Mouse (Mus musculus) lung, postnatal 0 days (tissue): ENCODE measurements at regions not wholly inside any gene's neighbourhood (a gene's known extent, or its start where the extent isn't known, plus 50 kb on each side); places are given as distances from the start of the nearest gene placed in this dataset.

Source experiments
- ATAC-seq: fragments of 200-750 bp; cut with Nextera tagmentation; 2 replicates; pipeline ENCODE4 v1.8.0; 2017; ENCODE audit warnings: moderate library complexity
- DNase-seq: peaks from one replicate; pipeline ENCODE4 v3.0.0-alpha.2; 2016; ENCODE audit warnings: low spot score
- H3K27ac ChIP-seq: fragments of 300-500 bp; sonication (generic); 2 replicates; pipeline ENCODE4 v1.5.1; 2014; ENCODE audit warnings: antibody characterized with exemption, mild to moderate bottlenecking, low read length, mixed read lengths
- H3K27me3 ChIP-seq: fragments of 300-500 bp; sonication (generic); replicated peaks from 2 replicates; pipeline ENCODE4 v1.6.1; 2014; ENCODE audit warnings: low read length, mixed read lengths; ENCODE audit not compliant: insufficient read depth
- H3K36me3 ChIP-seq: fragments of 300-500 bp; sonication (generic); 2 replicates; pipeline ENCODE4 v1.6.1; 2014; ENCODE audit warnings: low read length, mixed read lengths; ENCODE audit not compliant: insufficient read depth
- H3K4me1 ChIP-seq: fragments of 300-500 bp; sonication (generic); 2 replicates; pipeline ENCODE4 v1.6.1; 2014; ENCODE audit warnings: antibody characterized with exemption, low read depth, low read length, mixed read lengths; ENCODE audit not compliant: insufficient read depth
- H3K4me2 ChIP-seq: fragments of 300-500 bp; sonication (generic); replicated peaks from 2 replicates; pipeline ENCODE4 v1.6.1; 2014; ENCODE audit warnings: low read depth, mild to moderate bottlenecking, low read length, moderate library complexity, mixed read lengths
- H3K4me3 ChIP-seq: fragments of 300-500 bp; sonication (generic); 2 replicates; pipeline ENCODE4 v1.5.1; 2014; ENCODE audit warnings: low read depth, low read length
- H3K9ac ChIP-seq: fragments of 300-500 bp; sonication (generic); replicated peaks from 2 replicates; pipeline ENCODE4 v1.6.1; 2014; ENCODE audit warnings: low read depth, mild to moderate bottlenecking
- H3K9me3 ChIP-seq: fragments of 300-500 bp; sonication (generic); 2 replicates; pipeline ENCODE4 v1.6.1; 2016; ENCODE audit warnings: low read length, mixed read lengths
- CTCF ChIP-seq: IDR thresholded peaks from 2 replicates; pipeline ENCODE4 v1.5.1; 2016; ENCODE audit warnings: antibody characterized with exemption, mild to moderate bottlenecking
- EP300 ChIP-seq: IDR thresholded peaks from 2 replicates; pipeline ENCODE4 v1.6.1; 2016; ENCODE audit warnings: antibody characterized with exemption, mild to moderate bottlenecking, control low read depth
- WGBS: fragments of 180-500 bp; shearing (Covaris S2); extraction: QIAGEN DNeasy Blood & Tissue Kit; methylation state at CpG from one replicate; pipeline ENCODE4 v1.1.7; 2014; 5-methylcytosine and 5-hydroxymethylcytosine counted together

DNA sequence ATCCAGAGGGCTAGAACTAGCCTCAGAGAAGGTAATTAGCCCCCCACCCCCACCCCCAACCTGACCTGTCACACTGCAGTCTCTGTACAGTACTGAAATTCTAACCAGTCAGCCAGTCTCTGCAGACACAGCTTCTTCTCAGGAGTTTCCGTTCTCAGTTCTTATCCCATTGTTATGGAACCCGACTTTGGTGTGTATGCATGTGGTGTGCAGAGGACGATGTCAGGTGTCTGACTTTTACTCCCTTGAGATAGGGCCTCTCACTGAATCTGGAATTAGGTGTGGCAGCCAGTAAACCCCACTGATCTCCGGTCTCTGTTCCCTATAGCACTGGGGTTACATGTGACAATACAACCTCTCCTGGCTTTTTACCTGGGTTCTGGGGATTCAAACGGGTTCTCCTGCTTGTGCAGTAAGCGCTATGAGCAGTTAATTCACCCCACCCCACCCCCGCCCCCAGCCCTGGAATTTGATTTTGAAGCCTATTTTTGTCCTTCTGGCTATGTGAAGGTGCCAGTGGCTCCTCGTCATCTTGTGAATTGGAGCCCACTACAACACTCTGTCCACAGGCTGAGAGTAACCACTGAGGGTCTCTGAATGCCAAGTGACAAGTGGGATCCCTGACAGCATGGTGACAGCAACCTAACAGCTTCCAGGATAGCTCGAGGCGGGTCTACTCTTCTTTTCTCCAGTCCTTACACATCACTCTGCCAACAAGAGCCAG lies 429.4 kb downstream of the Fut8 start:
- ATAC-seq = no peak
- Histone ChIP-seq H3K4me1 (no peaks in the 10 kb centered on the region), H3K36me3 (no peaks in the 10 kb centered on the region), H3K27ac (no peak overlapping the region), H3K4me3 (no peak overlapping the region), H3K9me3 (no peaks in the 10 kb centered on the region), H3K4me2 (no peak overlapping the region), H3K9ac (no peak overlapping the region), H3K27me3 (no peaks in the 10 kb centered on the region)
- WGBS = 69% methylated on average over 10 of the region's 10 CpGs
- DNase-seq = no peak
- TF ChIP-seq EP300 = no peak
- no peak for TF ChIP-seq CTCF

DNA sequence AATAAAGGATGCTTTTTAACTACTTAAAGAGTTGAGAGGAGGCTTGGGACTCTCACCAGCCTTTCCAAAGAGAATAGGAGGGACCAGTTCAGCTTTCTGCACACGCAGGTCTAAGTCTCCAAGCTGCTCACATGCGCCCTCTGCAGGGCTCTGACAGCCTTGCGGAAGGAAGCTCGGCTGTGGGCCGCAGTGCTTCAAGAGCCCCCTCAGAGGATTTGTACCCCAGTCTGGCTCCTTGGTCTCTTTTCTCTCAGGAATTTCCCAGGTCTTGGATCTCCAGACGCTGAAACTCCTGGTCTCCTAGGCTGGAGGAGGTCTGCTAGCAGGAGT lies 429.9 kb downstream of the Fut8 start:
- Histone ChIP-seq H3K9ac (no peak overlapping the region), H3K36me3 (no peaks in the 10 kb centered on the region), H3K4me1 (no peaks in the 10 kb centered on the region), H3K27me3 (no peaks in the 10 kb centered on the region), H3K9me3 (no peaks in the 10 kb centered on the region), H3K27ac (no peak overlapping the region), H3K4me3 (no peak overlapping the region), H3K4me2 (no peak overlapping the region)
- TF ChIP-seq CTCF (peak; percentile 86), EP300 (no peak)
- DNase-seq (peak; percentile 75), ATAC-seq (peak; percentile 54; the same call in 1 of the 2 replicates)
- WGBS = 3% methylated on average over 6 of the region's 6 CpGs

DNA sequence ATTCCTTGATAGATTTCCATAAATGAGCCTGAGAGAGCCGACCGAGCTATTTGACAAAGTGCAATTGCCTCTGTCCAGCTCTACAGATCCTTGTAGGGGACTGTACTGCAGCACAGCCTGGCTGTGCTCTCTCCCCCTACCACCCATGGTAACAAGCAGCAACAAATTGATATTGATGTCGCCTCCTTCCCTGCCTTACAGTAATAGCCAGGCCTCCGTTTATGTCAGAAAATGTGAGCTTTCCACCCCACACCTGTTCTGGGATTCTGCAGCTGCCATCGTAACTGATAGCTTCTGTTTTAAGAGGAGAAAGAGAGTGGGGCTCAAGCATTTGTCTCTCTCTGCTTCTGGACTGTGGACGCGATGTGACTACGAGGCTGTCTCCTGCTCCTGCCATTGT lies 432.6 kb downstream of the Fut8 start:
- no peak overlapping the region for H3K4me2 ChIP-seq
- 73% methylated on average over 8 of the region's 8 CpGs for WGBS
- H3K27ac ChIP-seq = no peak overlapping the region
- no peak for DNase-seq
- no peaks in the 10 kb centered on the region for H3K36me3 ChIP-seq
- no peaks in the 10 kb centered on the region for H3K4me1 ChIP-seq
- no peak overlapping the region for H3K9ac ChIP-seq
- no peaks in the 10 kb centered on the region for H3K9me3 ChIP-seq
- H3K27me3 ChIP-seq = no peaks in the 10 kb centered on the region
- TF ChIP-seq EP300 (no peak), CTCF (no peak)
- no peak for ATAC-seq
- no peak overlapping the region for H3K4me3 ChIP-seq

DNA sequence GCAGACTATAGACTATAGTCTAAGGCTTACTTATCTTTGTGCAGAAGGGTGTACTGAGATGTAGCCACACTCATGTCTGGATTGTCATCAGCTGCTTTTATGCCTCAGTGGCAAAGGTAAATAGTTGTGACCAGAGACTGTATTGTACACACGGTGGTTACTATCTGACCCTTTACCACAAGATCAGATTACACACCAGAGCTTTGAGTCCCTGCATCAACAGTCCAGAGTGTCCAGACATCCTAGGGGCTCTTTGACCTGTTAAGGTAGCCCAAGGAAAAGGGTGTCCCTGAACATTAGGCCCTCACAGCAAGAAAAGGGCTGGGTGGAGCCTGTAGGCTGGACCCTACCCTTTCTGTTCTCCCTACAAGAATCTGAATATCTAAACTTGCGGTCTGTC lies 436.4 kb downstream of the Fut8 start:
- H3K4me1 ChIP-seq = no peaks in the 10 kb centered on the region
- ATAC-seq (no peak), DNase-seq (no peak)
- no peak overlapping the region for H3K4me2 ChIP-seq
- no peaks in the 10 kb centered on the region for H3K9me3 ChIP-seq
- H3K27me3 ChIP-seq = no peaks in the 10 kb centered on the region
- no peak overlapping the region for H3K27ac ChIP-seq
- H3K36me3 ChIP-seq = no peaks in the 10 kb centered on the region
- WGBS = 49% methylated on average over 2 of the region's 2 CpGs
- no peak overlapping the region for H3K4me3 ChIP-seq
- TF ChIP-seq CTCF (no peak), EP300 (no peak)
- no peak overlapping the region for H3K9ac ChIP-seq

DNA sequence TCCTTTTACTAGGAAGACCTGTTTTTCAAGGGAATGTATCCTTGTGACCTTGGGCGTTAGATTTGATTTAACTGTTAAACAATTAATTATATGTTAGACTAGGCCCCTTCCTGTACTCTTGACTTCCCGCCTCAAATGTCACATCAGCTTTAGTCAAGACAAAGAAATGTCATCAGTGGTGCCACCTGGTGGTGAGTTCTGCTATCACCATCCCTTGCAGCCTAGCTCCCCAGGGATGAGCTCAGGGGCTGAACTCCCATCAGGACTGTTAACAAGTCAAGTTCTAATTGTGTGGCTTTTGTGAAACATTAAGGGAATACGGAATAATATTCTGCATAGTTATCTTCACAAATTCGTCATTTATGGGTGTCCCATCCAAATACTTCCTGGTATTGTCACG lies 436.8 kb downstream of the Fut8 start:
- no peak overlapping the region for H3K4me3 ChIP-seq
- H3K4me2 ChIP-seq = no peak overlapping the region
- no peaks in the 10 kb centered on the region for H3K27me3 ChIP-seq
- ATAC-seq = no peak
- H3K9ac ChIP-seq = no peak overlapping the region
- no peaks in the 10 kb centered on the region for H3K36me3 ChIP-seq
- H3K4me1 ChIP-seq = no peaks in the 10 kb centered on the region
- no peaks in the 10 kb centered on the region for H3K9me3 ChIP-seq
- no peak overlapping the region for H3K27ac ChIP-seq
- DNase-seq = peak; percentile 46
- TF ChIP-seq EP300 (no peak), CTCF (peak; percentile 78)
- 65% methylated on average over 5 of the region's 5 CpGs for WGBS

DNA sequence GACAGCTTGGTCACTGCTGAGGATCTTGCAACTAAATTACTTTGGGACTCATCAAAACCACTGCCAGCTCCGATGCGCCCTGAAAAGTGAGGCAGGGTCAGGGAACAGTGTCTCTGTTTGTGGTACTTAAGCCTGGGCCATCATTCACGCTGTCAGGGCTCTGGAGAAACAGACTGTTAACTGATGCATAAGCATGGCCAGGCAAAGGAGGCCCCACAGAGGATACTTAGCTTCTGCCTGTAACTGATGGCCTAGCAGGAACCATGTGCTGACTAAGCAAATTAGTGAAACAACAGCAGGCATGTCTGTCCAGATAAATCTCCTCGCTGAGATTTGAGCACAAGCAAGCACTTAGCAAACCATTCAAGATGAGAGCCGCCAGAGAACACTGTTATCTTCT lies 440.1 kb downstream of the Fut8 start:
- WGBS = 36% methylated on average over 5 of the region's 5 CpGs
- no peaks in the 10 kb centered on the region for H3K36me3 ChIP-seq
- no peaks in the 10 kb centered on the region for H3K4me1 ChIP-seq
- no peak for ATAC-seq
- H3K27me3 ChIP-seq = no peaks in the 10 kb centered on the region
- no peak for TF ChIP-seq EP300
- no peak for TF ChIP-seq CTCF
- DNase-seq = no peak
- H3K27ac ChIP-seq = no peak overlapping the region
- no peak overlapping the region for H3K4me3 ChIP-seq
- H3K9ac ChIP-seq = no peak overlapping the region
- no peaks in the 10 kb centered on the region for H3K9me3 ChIP-seq
- no peak overlapping the region for H3K4me2 ChIP-seq

DNA sequence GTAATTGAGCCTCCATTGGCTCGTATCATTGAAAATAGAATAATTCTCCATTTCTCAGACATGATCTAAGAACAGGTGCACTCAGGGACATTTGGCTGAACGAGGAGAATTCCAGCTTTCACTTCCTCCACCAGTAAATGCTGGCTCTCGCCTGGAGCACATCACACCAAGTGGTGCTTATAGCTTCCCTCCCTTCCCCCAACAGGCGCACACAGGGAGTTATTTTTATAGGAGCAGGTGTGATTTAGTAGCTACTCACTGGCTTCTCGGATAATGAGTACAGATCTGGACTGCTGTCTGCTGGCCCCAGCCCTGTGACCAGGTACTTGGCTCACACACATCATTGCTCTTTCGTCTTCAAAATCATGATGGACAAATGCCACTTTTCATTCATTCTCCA lies 456.2 kb downstream of the Fut8 start:
- Histone ChIP-seq H3K36me3 (no peaks in the 10 kb centered on the region), H3K9me3 (no peaks in the 10 kb centered on the region), H3K4me2 (no peak overlapping the region), H3K4me1 (no peaks in the 10 kb centered on the region), H3K9ac (no peak overlapping the region), H3K27me3 (no peaks in the 10 kb centered on the region), H3K4me3 (no peak overlapping the region), H3K27ac (no peak overlapping the region)
- TF ChIP-seq EP300 (no peak), CTCF (no peak)
- 57% methylated on average over 6 of the region's 6 CpGs for WGBS
- ATAC-seq (no peak), DNase-seq (no peak)
